22 mouse cellular contexts compared by ENCODE assay signal in genomic region chr16:24061496-24061895, GRCm38 (mm10).
DNase-seq lines count a peak whose midpoint lies in the region; ATAC-seq and TF ChIP-seq lines count a peak whose summit lies in the region.
"Had no signal": no experiment of that assay in that cellular context is flagged by ENCODE, and none has a peak within 500 bp of the region (broad histone marks: within the 10 kb centered on the region; RNA-seq: fewer than 3 reads in every experiment).

No protein-coding gene starts in this region.

- no peak overlapping the region for H3K9ac ChIP-seq in kidney, postnatal 0 days (ENCODE audit: low read depth, low read length)
- H3K9ac ChIP-seq: embryonic facial prominence, embryonic 12.5 days; forebrain, embryonic 12.5 days; forebrain, postnatal 0 days; heart, embryonic 13.5 days; hindbrain, embryonic 12.5 days had no signal

- no peak overlapping the region for H3K4me2 ChIP-seq in kidney, postnatal 0 days (ENCODE audit: low read length)
- H3K4me2 ChIP-seq: embryonic facial prominence, embryonic 12.5 days; forebrain, embryonic 12.5 days; heart, embryonic 13.5 days; hindbrain, embryonic 12.5 days had no signal

- peak; percentile 61 for DNase-seq in heart, adult 11 months
- DNase-seq in heart, postnatal 10 days: no peak
- peak; percentile 41 to 51 for DNase-seq in kidney, adult 8-10 months
- no peak for DNase-seq in kidney, postnatal 4 days
- peak; percentile 91 for DNase-seq in adipocyte (ENCODE audit: low spot score)
- DNase-seq in kidney, postnatal 0 days (ENCODE audit: low spot score): peak; percentile 62
- DNase-seq in heart, adult 18-20 months: no peak
- DNase-seq: adrenal gland, adult 2 months; adrenal gland, postnatal 25 days; cerebellum, adult 2 months; cerebellum, postnatal 10 days; forebrain, postnatal 0 days; gastrocnemius, postnatal 14 days; heart, postnatal 4 days had no signal

- no peaks in the 10 kb centered on the region for H3K9me3 ChIP-seq in kidney, postnatal 0 days (replicated peaks; ENCODE audit: low read length)
- H3K9me3 ChIP-seq: embryonic facial prominence, embryonic 12.5 days; forebrain, embryonic 12.5 days; heart, embryonic 13.5 days; hindbrain, embryonic 12.5 days had no signal

- WGBS in kidney, postnatal 0 days: 27% methylated on average over 4 of the region's 4 CpGs

- H3K36me3 ChIP-seq in kidney, postnatal 0 days (ENCODE audit: insufficient read depth, low read length): no peaks in the 10 kb centered on the region
- H3K36me3 ChIP-seq: embryonic facial prominence, embryonic 12.5 days; forebrain, embryonic 12.5 days; heart, embryonic 13.5 days; hindbrain, embryonic 12.5 days had no signal

- intact Hi-C loops in heart, postnatal 10 days (cut with DNase I): no loop called here

- ATAC-seq in kidney, postnatal 0 days (replicated peaks; ENCODE audit: low FRiP score, low read depth): no peak
- ATAC-seq: activated CD4-positive, CD25-positive, alpha-beta regulatory T cell, adult 4 months; forebrain, postnatal 0 days; hindbrain, embryonic 16.5 days; Patski had no signal

- H3K4me1 ChIP-seq in kidney, postnatal 0 days (replicated peaks; ENCODE audit: insufficient read depth, low read length): peaks cover 13% of the 10 kb centered on the region; the same call in 1 of the 2 replicates
- H3K4me1 ChIP-seq: hindbrain, embryonic 12.5 days had no signal

- no peak for TF ChIP-seq CTCF in kidney, postnatal 0 days (IDR thresholded peaks at IDR 0.05; ENCODE audit: low read depth)

- H3K27me3 ChIP-seq in kidney, postnatal 0 days (ENCODE audit: insufficient read depth, low read length): no peaks in the 10 kb centered on the region
- H3K27me3 ChIP-seq: CH12.LX; embryonic facial prominence, embryonic 12.5 days; forebrain, embryonic 12.5 days; hindbrain, embryonic 12.5 days; Patski had no signal

- no peak overlapping the region for H3K4me3 ChIP-seq in kidney, postnatal 0 days (replicated peaks; ENCODE audit: low read depth, low read length)
- H3K4me3 ChIP-seq: embryonic facial prominence, embryonic 12.5 days; forebrain, embryonic 12.5 days; heart, embryonic 13.5 days; hindbrain, embryonic 12.5 days had no signal

- no peak overlapping the region for H3K27ac ChIP-seq in kidney, postnatal 0 days
- H3K27ac ChIP-seq: embryonic facial prominence, embryonic 12.5 days; forebrain, embryonic 12.5 days; heart, embryonic 13.5 days; hindbrain, embryonic 12.5 days had no signal

Comparison
In these comparisons a context has a peak if more than half of its experiments do, and no peak if none do; other contexts are left out.
1. DNase-seq: peak in heart, adult 11 months (single experiment), kidney, adult 8-10 months (2 of 2), adipocyte (single experiment) and kidney, postnatal 0 days (single experiment); none in heart, postnatal 10 days (0 of 2), kidney, postnatal 4 days (0 of 2) and heart, adult 18-20 months (0 of 2).